Mouse (Mus musculus): ENCODE data around the gene Edaradd.

GRCm38 (mm10) chr13:12439586-12439985, 80.7 kb downstream of the Edaradd start:
- no peak for TF ChIP-seq POLR2A (IDR thresholded peaks at IDR 0.05; ENCODE audit: control insufficient read depth in 1 of 2, insufficient read depth in 1 of 2, low read depth in 1 of 2, low read length in 2 of 2, poor library complexity in 1 of 2)
- TF ChIP-seq TAL1 (IDR thresholded peaks at IDR 0.05; ENCODE audit: low read length), result no peak
- no peak for TF ChIP-seq CHD1 (IDR thresholded peaks at IDR 0.05; ENCODE audit: low read depth, low read length)
- TF ChIP-seq JUND (IDR thresholded peaks at IDR 0.05; ENCODE audit: low read depth, low read length), result no peak
- TF ChIP-seq TCF12 (IDR thresholded peaks at IDR 0.05; ENCODE audit: low read depth, low read length), result no peak

Measured in MEL (cell line).